Mouse (Mus musculus) right cerebral cortex, adult 18-20 months (tissue): Measurements from ENCODE around the gene Fosb.

Experiments
- DNase-seq: peaks from one replicate; pipeline ENCODE4 v3.0.0; 2022; ENCODE audit warnings: mixed read lengths

Gene Fosb

GRCm38 (mm10) chr7:19328425-19328824 lies 18.6 kb upstream of the Fosb start:
- DNase-seq, result no peak

DNA sequence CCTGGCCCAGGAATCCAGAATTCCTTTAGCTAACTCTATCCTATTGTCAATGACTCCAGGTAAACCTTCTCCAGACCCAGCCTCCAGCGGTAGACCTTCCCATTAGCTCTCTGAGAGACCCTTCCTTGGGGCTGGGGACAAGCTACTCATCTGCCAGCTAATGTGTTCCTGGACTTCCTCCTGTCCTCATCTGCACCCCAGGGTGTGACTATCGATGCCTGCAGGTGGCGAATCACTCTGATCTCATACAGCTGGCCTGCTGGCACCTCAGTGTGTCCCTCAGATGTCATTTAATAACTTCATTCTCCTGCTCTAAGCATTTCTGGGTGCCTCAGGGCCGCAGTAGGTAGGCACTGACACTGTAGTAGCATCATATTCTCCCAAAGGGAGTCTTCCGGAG lies 17.9 kb upstream of the Fosb start:
- DNase-seq, result no peak

DNA sequence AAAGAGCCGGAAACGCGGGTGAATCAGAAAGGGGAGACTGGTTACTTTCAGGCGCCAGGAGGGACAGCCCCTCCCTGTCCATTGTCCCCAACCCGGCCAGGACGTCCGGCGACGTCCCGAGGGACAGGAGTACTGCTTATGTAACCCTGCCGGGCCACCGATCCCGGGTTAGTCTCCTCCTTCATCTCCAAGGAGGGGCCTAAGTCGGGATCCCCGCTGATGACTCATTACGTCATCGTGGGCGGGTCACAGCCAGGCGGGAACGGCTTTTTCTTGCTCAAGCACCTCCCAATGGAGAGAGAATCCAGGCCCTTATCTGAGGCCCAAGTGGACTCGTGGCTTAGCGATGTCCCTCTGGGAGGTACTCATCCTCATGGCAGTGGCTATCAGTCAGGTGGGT lies 17.3 kb upstream of the Fosb start:
- DNase-seq, result peak; percentile 93

DNA sequence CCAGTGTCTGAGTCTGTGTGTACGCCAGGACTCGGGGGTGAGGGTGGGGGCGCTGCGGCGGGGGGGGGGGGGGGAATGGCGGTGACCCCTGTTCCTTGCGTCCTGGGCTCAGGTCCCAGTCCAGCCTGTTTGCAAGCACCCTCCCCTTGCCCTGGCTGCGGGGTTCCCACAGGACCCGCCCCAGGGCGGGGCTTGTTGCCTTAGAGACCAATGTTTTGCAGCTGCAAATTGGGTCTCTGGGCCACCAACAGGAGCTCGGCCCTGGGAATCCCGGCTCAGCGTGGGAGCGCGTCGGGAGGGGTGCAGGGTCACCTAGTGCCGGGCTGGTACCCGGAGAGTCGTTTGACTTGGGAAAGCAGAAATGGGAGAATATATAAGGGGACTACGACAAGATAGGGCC lies 16.5 kb upstream of the Fosb start:
- DNase-seq, result peak; percentile 85

GRCm38 (mm10) chr7:19325262-19326199 lies 15.7 kb upstream of the Fosb start:
- no peak for DNase-seq

- DNase-seq, result no peak
Measured at GRCm38 (mm10) chr7:19324221-19324620, 14.4 kb upstream of the Fosb start.

DNA sequence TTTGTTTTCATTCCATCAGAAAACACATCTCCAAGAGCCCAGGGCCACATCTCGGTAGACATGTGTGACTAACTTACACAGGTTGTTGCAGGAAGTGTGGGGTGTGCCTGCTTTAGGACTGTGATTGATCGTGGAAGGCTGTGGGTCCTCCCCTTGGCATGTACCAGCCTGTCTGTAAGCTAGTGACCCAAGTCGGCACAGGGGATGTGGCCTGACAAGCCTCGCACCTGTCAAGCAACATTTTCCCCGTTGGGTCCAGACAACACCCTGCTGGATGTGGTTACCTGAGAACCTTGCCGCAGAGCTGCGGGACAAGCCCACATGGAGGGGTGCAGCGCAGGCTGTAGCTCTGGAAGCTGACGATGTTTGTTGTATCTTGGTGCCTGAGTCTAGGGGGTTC lies 12.6 kb upstream of the Fosb start:
- DNase-seq, result no peak

GRCm38 (mm10) chr7:19321464-19321863 lies 11.6 kb upstream of the Fosb start:
- DNase-seq, result no peak

DNA sequence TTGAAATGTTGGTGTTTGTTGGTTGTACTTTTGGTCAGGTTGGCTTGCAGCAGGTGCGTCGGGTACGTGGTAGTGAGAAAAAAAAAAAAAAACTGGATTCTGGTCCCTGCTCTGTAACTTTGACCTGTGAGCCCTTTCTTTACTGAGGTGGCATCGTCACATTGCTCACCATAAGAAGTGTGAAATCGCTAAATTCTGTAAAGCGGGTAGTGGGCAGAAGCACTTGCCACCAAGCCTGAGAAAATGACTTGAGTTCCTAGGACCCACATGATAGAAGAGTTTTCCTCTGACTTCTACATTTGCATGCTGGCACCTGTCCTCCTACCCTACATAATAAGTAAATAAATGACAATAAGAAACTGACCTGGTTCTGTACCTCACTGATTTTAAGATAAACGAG lies 10.8 kb upstream of the Fosb start:
- no peak for DNase-seq

- DNase-seq, result peak; percentile 97
Measured at GRCm38 (mm10) chr7:19319906-19320305, 10.1 kb upstream of the Fosb start.

DNA sequence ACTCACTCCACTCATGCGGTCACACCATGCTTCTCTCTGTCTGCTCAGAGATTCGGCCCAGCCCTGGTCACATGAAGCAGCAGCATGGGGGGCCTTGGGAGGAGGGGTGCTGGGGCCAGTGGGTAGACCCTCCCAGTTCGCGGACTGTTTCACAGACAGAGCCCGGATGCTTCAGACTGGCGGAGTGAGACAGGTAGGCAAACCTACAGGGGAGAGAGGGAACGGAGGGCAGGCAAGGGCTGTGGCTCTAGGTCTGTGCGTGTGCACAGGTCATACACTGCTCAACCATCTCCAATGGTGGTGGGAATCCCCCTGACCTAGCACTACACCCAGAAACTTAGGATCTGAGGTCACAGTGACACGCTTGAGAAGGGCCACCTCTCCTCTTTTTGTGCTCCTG lies 9.6 kb upstream of the Fosb start:
- no peak for DNase-seq

DNA sequence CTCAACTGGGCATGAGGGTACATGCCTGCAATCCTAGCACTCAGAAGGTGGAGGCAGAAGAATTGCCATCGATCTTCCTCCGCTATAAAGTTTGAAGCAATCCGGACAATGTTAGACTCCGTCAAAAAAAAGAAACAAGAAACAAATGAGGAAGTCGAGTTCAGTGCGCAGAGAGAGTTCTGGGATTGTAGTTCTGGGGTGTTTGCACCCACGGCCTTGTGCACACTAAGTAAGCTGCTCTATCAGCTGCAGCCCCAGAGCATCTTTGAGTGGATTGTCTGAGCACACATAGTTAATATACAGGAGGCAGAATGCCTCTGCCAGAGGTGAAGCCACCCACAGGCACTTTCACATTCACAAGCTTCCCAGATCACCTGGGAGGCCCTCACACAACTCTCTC lies 8.8 kb upstream of the Fosb start:
- DNase-seq, result no peak

GRCm38 (mm10) chr7:19318201-19318600 lies 8.3 kb upstream of the Fosb start:
- no peak for DNase-seq

- DNase-seq, result no peak
Measured at GRCm38 (mm10) chr7:19316451-19317161, 6.8 kb upstream of the Fosb start.

DNA sequence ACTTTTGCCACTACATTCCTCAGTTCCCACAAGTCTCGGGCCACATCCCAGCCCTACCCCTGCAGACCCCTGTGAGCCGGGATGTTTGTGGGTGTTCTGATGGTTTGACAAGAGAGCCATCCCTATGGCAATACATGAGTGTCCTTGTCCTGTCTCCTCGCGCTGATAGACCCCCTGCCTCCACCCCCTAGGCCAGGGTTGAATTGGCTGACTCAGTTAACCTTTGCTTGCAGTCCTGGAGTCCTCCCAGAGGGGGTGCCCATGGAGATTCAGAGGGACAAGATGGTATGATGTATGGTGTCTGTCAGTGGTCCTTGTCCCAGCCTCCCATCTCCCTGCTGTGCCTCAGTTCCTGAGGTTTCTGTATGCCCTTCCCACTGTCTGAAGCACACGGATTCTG lies 4.2 kb upstream of the Fosb start:
- DNase-seq, result no peak

GRCm38 (mm10) chr7:19311991-19312390 lies 2.1 kb upstream of the Fosb start:
- DNase-seq, result no peak

DNA sequence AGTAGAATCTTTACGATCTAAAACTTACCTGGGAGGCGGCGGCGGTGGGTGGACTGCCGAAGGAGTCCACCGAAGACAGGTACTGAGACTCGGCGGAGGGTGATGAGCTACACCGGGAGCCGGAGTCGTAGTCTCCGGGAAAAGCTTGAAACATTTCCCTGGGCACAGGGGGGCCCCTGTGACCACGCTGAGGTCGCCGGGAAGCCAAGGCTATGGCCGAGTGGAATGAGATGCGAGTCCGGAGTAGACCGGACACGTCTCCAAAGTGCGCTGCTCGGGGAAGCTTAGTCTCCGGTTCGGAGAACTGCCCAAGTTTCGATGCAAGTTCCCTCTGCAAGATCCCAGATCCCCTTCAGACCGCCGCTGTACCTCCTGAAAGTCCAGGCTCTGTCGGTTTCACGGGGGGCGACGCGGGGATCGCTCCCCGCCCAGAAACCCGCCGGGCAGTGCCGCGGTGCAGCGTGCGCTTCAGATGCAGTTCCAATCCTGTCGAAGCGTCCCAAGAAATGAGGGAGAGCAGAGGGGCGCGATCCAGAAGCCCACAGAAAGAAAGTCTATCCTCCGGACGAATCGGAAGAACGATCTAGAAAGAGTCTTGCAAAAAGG lies 470 bp downstream of the Fosb start:
- DNase-seq, result no peak

GRCm38 (mm10) chr7:19308454-19309277 lies 1.2 kb downstream of the Fosb start:
- DNase-seq, result peak; percentile 97

DNA sequence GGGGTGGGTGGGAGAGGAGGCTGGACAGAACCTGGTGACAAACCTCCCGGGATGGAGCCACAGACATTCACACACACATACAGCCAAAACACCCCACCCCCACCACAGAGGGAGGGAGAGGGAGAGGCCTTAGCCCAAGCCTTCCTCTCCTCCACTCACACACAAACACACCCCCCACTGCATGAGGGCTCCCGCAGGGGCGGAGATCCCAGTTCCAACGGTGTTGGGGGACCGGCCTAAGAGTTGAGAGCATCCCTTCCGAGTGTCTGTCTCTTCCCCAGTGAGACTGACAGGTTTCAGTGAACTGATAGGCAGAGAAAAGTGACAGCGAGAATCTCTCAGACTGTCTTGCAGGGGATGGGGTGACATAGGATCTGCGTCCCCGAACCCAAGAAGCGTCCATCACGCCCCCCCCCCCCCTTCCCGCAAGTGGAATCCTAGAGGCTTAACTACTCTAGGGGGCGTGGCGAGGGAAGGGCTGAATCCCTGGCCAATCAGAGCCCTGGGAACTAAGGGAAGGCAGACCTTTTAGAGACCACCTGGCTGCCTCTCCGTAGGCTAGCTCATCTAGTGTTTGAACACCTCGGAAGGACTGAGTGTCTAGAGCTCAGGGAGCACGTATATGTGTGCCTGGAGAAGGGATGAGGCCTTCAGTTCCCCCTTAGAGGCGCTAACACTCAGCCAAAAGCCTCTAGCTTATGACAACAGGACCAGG lies 2.0 kb downstream of the Fosb start:
- peak; percentile 83 for DNase-seq

GRCm38 (mm10) chr7:19306819-19307738 lies 2.8 kb downstream of the Fosb start:
- no peak for DNase-seq
